Mouse (Mus musculus): ENCODE measurements around the gene Utp6. TPM values are rescaled to one million over a fixed set of nuclear protein-coding genes. Genes with fewer than 3 reads are reported as not detected.

Gene Utp6
- total and polyA plus RNA-seq, 3 experiments: 78.8 to 148 (median 117) TPM

GRCm38 (mm10) chr11:79886961-79887360 is 75.2 kb downstream of the Utp6 start:
- in situ Hi-C loops (cut with MboI; ENCODE audit: low pct_ligation_motif_present, low pct_unique_long_range_greater_than_20kb, low sequenced_read_pairs) (no loop called here), dilution Hi-C loops (cut with MboI; ENCODE audit: extremely low pct_ligation_motif_present, extremely low pct_unique_long_range_greater_than_20kb, low sequenced_read_pairs) (no loop called here)
- no peak for DNase-seq (ENCODE audit: extremely low read depth)
- H3K27ac ChIP-seq (ENCODE audit: insufficient read depth, low read depth): no peak overlapping the region
- H3K27me3 ChIP-seq (replicated peaks): peaks cover 2% of the 10 kb centered on the region
- no peaks in the 10 kb centered on the region for H3K4me1 ChIP-seq (ENCODE audit: control insufficient read depth in 1 of 2, insufficient read depth in 2 of 2)
- no peaks in the 10 kb centered on the region for H3K79me2 ChIP-seq (replicated peaks; ENCODE audit: control insufficient read depth, extremely low read depth, insufficient read depth, poor library complexity, severe bottlenecking)
- no peaks in the 10 kb centered on the region for H3K36me3 ChIP-seq (replicated peaks in 1 of 2; ENCODE audit: control insufficient read depth in 1 of 2, insufficient read depth in 1 of 2, low read length in 1 of 2)
- no peak overlapping the region for H3K4me3 ChIP-seq (replicated peaks in 1 of 3; ENCODE audit: low read depth in 2 of 3, low read length in 2 of 3, poor library complexity in 1 of 3)
- TF ChIP-seq EP300 (IDR thresholded peaks at IDR 0.05; ENCODE audit: low read length) (no peak), GABPA (IDR thresholded peaks at IDR 0.05; ENCODE audit: insufficient replicate concordance, low read depth, low read length) (no peak), E2F4 (IDR thresholded peaks at IDR 0.05; ENCODE audit: insufficient replicate concordance, low read depth, low read length) (no peak), MAX (IDR thresholded peaks at IDR 0.05; ENCODE audit: low read length) (no peak), POLR2A (IDR thresholded peaks at IDR 0.05; ENCODE audit: low read depth, low read length) (no peak), UBTF (IDR thresholded peaks at IDR 0.05; ENCODE audit: low read depth, low read length) (no peak), USF2 (conservative IDR thresholded peaks at IDR 0.05; ENCODE audit: low read depth, low read length) (no peak), NRF1 (IDR thresholded peaks at IDR 0.05; ENCODE audit: low read depth, low read length) (no peak), MXI1 (IDR thresholded peaks at IDR 0.05; ENCODE audit: low read depth, low read length) (no peak), CTCF (conservative IDR thresholded peaks at IDR 0.05 in 1 of 2, IDR thresholded peaks at IDR 0.05 in 1 of 2; ENCODE audit: low read depth in 2 of 2, low read length in 2 of 2) (no peak), ZMIZ1 (IDR thresholded peaks at IDR 0.05; ENCODE audit: low read depth, low read length) (no peak), ELF1 (IDR thresholded peaks at IDR 0.05; ENCODE audit: low read depth, low read length) (no peak)
- H3K4me2 ChIP-seq (ENCODE audit: insufficient read depth, low read depth, poor library complexity, severe bottlenecking): no peak overlapping the region
- no peak overlapping the region for H3K9ac ChIP-seq (ENCODE audit: insufficient read depth, low read depth)
- H3K9me3 ChIP-seq (replicated peaks; ENCODE audit: low read length): no peaks in the 10 kb centered on the region

GRCm38 (mm10) chr11:79886395-79886794 is 75.8 kb downstream of the Utp6 start:
- Histone ChIP-seq H3K36me3 (replicated peaks in 1 of 2; ENCODE audit: control insufficient read depth in 1 of 2, insufficient read depth in 1 of 2, low read length in 1 of 2) (no peaks in the 10 kb centered on the region), H3K27ac (ENCODE audit: insufficient read depth, low read depth) (no peak overlapping the region), H3K27me3 (replicated peaks) (peaks cover 2% of the 10 kb centered on the region), H3K9ac (ENCODE audit: insufficient read depth, low read depth) (no peak overlapping the region), H3K4me2 (ENCODE audit: insufficient read depth, low read depth, poor library complexity, severe bottlenecking) (no peak overlapping the region), H3K79me2 (replicated peaks; ENCODE audit: control insufficient read depth, extremely low read depth, insufficient read depth, poor library complexity, severe bottlenecking) (no peaks in the 10 kb centered on the region), H3K4me3 (replicated peaks in 1 of 3; ENCODE audit: low read depth in 2 of 3, low read length in 2 of 3, poor library complexity in 1 of 3) (no peak overlapping the region), H3K9me3 (replicated peaks; ENCODE audit: low read length) (no peaks in the 10 kb centered on the region), H3K4me1 (ENCODE audit: control insufficient read depth in 1 of 2, insufficient read depth in 2 of 2) (no peaks in the 10 kb centered on the region)
- in situ Hi-C loops (cut with MboI; ENCODE audit: low pct_ligation_motif_present, low pct_unique_long_range_greater_than_20kb, low sequenced_read_pairs) (no loop called here), dilution Hi-C loops (cut with MboI; ENCODE audit: extremely low pct_ligation_motif_present, extremely low pct_unique_long_range_greater_than_20kb, low sequenced_read_pairs) (no loop called here)
- TF ChIP-seq ELF1 (IDR thresholded peaks at IDR 0.05; ENCODE audit: low read depth, low read length) (no peak), MAFK (IDR thresholded peaks at IDR 0.05; ENCODE audit: insufficient replicate concordance, low read length) (no peak), TBP (conservative IDR thresholded peaks at IDR 0.05; ENCODE audit: low read depth, low read length) (no peak), RCOR1 (conservative IDR thresholded peaks at IDR 0.05; ENCODE audit: low read depth, low read length) (no peak), USF1 (IDR thresholded peaks at IDR 0.05; ENCODE audit: low read depth, low read length) (no peak), JUN (IDR thresholded peaks at IDR 0.05; ENCODE audit: insufficient read depth, low read depth, low read length) (no peak), MAZ (IDR thresholded peaks at IDR 0.05; ENCODE audit: low read depth, low read length) (no peak), ZC3H11A (IDR thresholded peaks at IDR 0.05; ENCODE audit: low read depth, low read length) (no peak), HCFC1 (IDR thresholded peaks at IDR 0.05; ENCODE audit: low read depth, low read length) (no peak), MYC (IDR thresholded peaks at IDR 0.05; ENCODE audit: low read depth, low read length) (no peak)
- no peak for DNase-seq (ENCODE audit: extremely low read depth)
